Mouse (Mus musculus) brain, embryonic 14.5 days (tissue): ENCODE measurements around the gene Vangl1.

Experiments used
- CTCF ChIP-seq: fragments of 200-500 bp; IDR thresholded peaks from 2 replicates; pipeline ENCODE4 v1.5.1; 2012; ENCODE audit warnings: inconsistent platforms, mild to moderate bottlenecking, moderate library complexity, borderline replicate concordance; ENCODE audit not compliant: insufficient read depth, insufficient read length; ENCODE audit errors: extremely low read depth
- POLR2A ChIP-seq: fragments of 200-500 bp; IDR thresholded peaks from 2 replicates; pipeline ENCODE4 v1.6.1; 2012; ENCODE audit warnings: mild to moderate bottlenecking, inconsistent platforms, borderline replicate concordance; ENCODE audit not compliant: poor library complexity, insufficient read depth, insufficient read length, severe bottlenecking; ENCODE audit errors: extremely low read depth

GRCm38 (mm10) chr3:102143536-102143935 lies 61.0 kb downstream of the Vangl1 start:
- no peak for TF ChIP-seq CTCF
- TF ChIP-seq POLR2A = no peak
